Mouse (Mus musculus): ENCODE results near the gene Wdr62.

- no peak for TF ChIP-seq EP300 (IDR thresholded peaks at IDR 0.05; ENCODE audit: low read depth)
- TF ChIP-seq CTCF (IDR thresholded peaks at IDR 0.05; ENCODE audit: low read depth): no peak
These were observed 10.6 kb downstream of the Wdr62 start for GRCm38 (mm10) chr7:30269641-30270040.
